25 mouse cellular contexts compared by ENCODE assay signal in genomic region chr16:78685160-78685559, GRCm38 (mm10).
"Had no signal": no experiment of that assay in that cellular context is flagged by ENCODE, and none has a peak within 500 bp of the region (broad histone marks: within the 10 kb centered on the region; RNA-seq: fewer than 3 reads in every experiment).

No protein-coding gene starts in this region.

- H3K36me3 ChIP-seq: heart, embryonic 13.5 days; heart, embryonic 15.5 days; hindbrain, embryonic 13.5 days; hindbrain, embryonic 15.5 days; kidney, embryonic 15.5 days; limb, embryonic 13.5 days; liver, embryonic 13.5 days had no signal

- ATAC-seq: hindbrain, postnatal 0 days; intestine, embryonic 16.5 days had no signal

- H3K4me1 ChIP-seq: heart, embryonic 13.5 days; heart, embryonic 15.5 days; hindbrain, embryonic 13.5 days; hindbrain, embryonic 15.5 days; kidney, embryonic 15.5 days; liver, embryonic 13.5 days had no signal

- H3K27ac ChIP-seq: heart, adult 2 months; heart, embryonic 13.5 days; heart, embryonic 15.5 days; hindbrain, embryonic 13.5 days; hindbrain, embryonic 15.5 days; hindbrain, postnatal 0 days; kidney, embryonic 15.5 days; kidney, postnatal 0 days; left cerebral cortex, adult 2 months; liver, embryonic 13.5 days had no signal

- H3K4me2 ChIP-seq: heart, embryonic 11.5 days; heart, embryonic 13.5 days; heart, embryonic 15.5 days; hindbrain, embryonic 13.5 days; hindbrain, embryonic 15.5 days; kidney, embryonic 15.5 days; limb, embryonic 13.5 days; liver, embryonic 11.5 days; liver, embryonic 13.5 days had no signal

- H3K9me3 ChIP-seq: heart, embryonic 13.5 days; heart, embryonic 15.5 days; hindbrain, embryonic 13.5 days; hindbrain, embryonic 15.5 days; kidney, embryonic 15.5 days; limb, embryonic 13.5 days; liver, embryonic 13.5 days had no signal

- H3K27me3 ChIP-seq: heart, embryonic 13.5 days; heart, embryonic 15.5 days; hindbrain, embryonic 13.5 days; hindbrain, embryonic 15.5 days; kidney, embryonic 15.5 days; limb, embryonic 13.5 days; liver, embryonic 13.5 days had no signal

- H3K4me3 ChIP-seq: heart, adult 2 months; heart, embryonic 13.5 days; heart, embryonic 15.5 days; hindbrain, embryonic 13.5 days; hindbrain, embryonic 15.5 days; kidney, embryonic 15.5 days; left cerebral cortex, adult 2 months; limb, embryonic 13.5 days; liver, embryonic 13.5 days had no signal

- DNase-seq: gastrocnemius, postnatal 14 days; gastrocnemius, postnatal 36 days; heart, adult 11 months; heart, adult 2 months; heart, postnatal 14 days; heart, postnatal 36 days; kidney, adult 11 months; kidney, adult 2 months; kidney, adult 9 months; kidney, postnatal 14 days; kidney, postnatal 36 days; liver; liver, embryonic 13.5 days had no signal

- H3K9ac ChIP-seq: heart, embryonic 13.5 days; heart, embryonic 15.5 days; hindbrain, embryonic 13.5 days; hindbrain, embryonic 15.5 days; kidney, embryonic 15.5 days; limb, embryonic 13.5 days; liver, embryonic 13.5 days had no signal
